Mouse (Mus musculus) layer of hippocampus, adult 2 months (tissue): ENCODE results near the gene Armc8. TPM values are rescaled to one million over a fixed set of nuclear protein-coding genes. Genes with fewer than 3 reads are reported as not detected.

Source experiments
- DNase-seq, 2 experiments: peaks; one replicate each; pipeline ENCODE4 v3.0.0; 2022; ENCODE audit warnings: low spot score in 2 of 2
- H3K27ac ChIP-seq: fragments of 200-600 bp; 2 replicates; pipeline ENCODE4 v1.8.1; 2022
- H3K4me3 ChIP-seq: fragments of 200-600 bp; 2 replicates; pipeline ENCODE4 v1.8.1; 2022; ENCODE audit warnings: mild to moderate bottlenecking
- CTCF ChIP-seq: fragments of 200-600 bp; conservative IDR thresholded peaks from 2 replicates; pipeline ENCODE4 v1.8.1; 2022; ENCODE audit warnings: antibody characterized with exemption, mild to moderate bottlenecking, moderate library complexity
- total RNA-seq, 2 experiments: library from RNA; stranded (reverse); gene quantifications; 2 replicates each; pipeline ENCODE4 v1.2.3; 2021

Gene Armc8
- total RNA-seq, 2 experiments from 2014 or later: 57.8 to 58.0 TPM

GRCm38 (mm10) chr9:99454211-99454610 is 114.5 kb downstream of the Armc8 start:
- Histone ChIP-seq H3K27ac (no peak overlapping the region), H3K4me3 (no peak overlapping the region)
- no peak for TF ChIP-seq CTCF
- DNase-seq: no peak

- Histone ChIP-seq H3K4me3 (no peak within 1 kb of the TSS), H3K27ac (no peak within 1 kb of the TSS)
- DNase-seq: no peak
- TF ChIP-seq CTCF: no peak
These were observed 117.5 kb downstream of the Armc8 start, which contains the start of gene Nme9 for GRCm38 (mm10) chr9:99451161-99451560. Gene Nme9, plus strand, starts transcription at chr9:99451475.

- peak; percentile 71 for TF ChIP-seq CTCF
- Histone ChIP-seq H3K27ac (no peak overlapping the region), H3K4me3 (no peak overlapping the region)
- DNase-seq: peak in 1 of 2 experiments; percentile 49
These were observed 118.6 kb downstream of the Armc8 start for GRCm38 (mm10) chr9:99449886-99450647.

GRCm38 (mm10) chr9:99447323-99447722 is 121.4 kb downstream of the Armc8 start:
- no peak overlapping the region for H3K27ac ChIP-seq
- H3K4me3 ChIP-seq: no peak overlapping the region
- peak in 1 of 2 experiments; percentile 62 for DNase-seq
- TF ChIP-seq CTCF: no peak

- DNase-seq: no peak
- H3K4me3 ChIP-seq: no peak overlapping the region
These were observed 122.4 kb downstream of the Armc8 start for GRCm38 (mm10) chr9:99446259-99446658.

GRCm38 (mm10) chr9:99444590-99445178 is 124.0 kb downstream of the Armc8 start:
- H3K4me3 ChIP-seq: no peak overlapping the region
- DNase-seq: no peak
- TF ChIP-seq CTCF: peak; percentile 80
- no peak overlapping the region for H3K27ac ChIP-seq

More at GRCm38 (mm10) chr9:99446259-99446658, 122.4 kb downstream of the Armc8 start:
- no peak for TF ChIP-seq CTCF
- no peak overlapping the region for H3K27ac ChIP-seq

- no peak for TF ChIP-seq CTCF
- DNase-seq: no peak
- Histone ChIP-seq H3K27ac (no peak overlapping the region), H3K4me3 (no peak overlapping the region)
These were observed 126.9 kb downstream of the Armc8 start for GRCm38 (mm10) chr9:99441647-99442433.

GRCm38 (mm10) chr9:99440941-99441340 is 127.8 kb downstream of the Armc8 start:
- Histone ChIP-seq H3K4me3 (no peak overlapping the region), H3K27ac (0 out of 2 replicates have a peak overlapping the region, but pooled peaks have one; percentile 10)
- DNase-seq: no peak
- no peak for TF ChIP-seq CTCF

- no peak overlapping the region for H3K27ac ChIP-seq
- TF ChIP-seq CTCF: no peak
- DNase-seq: no peak
- no peak overlapping the region for H3K4me3 ChIP-seq
These were observed 129.6 kb downstream of the Armc8 start for GRCm38 (mm10) chr9:99439064-99439463.

- TF ChIP-seq CTCF: no peak
- DNase-seq: no peak
- Histone ChIP-seq H3K4me3 (no peak overlapping the region), H3K27ac (0 out of 2 replicates have a peak overlapping the region, but pooled peaks have one; percentile 98)
These were observed 130.7 kb downstream of the Armc8 start for GRCm38 (mm10) chr9:99437781-99438565.

GRCm38 (mm10) chr9:99437031-99437764 is 131.5 kb downstream of the Armc8 start, which contains the start of gene Mras:
Gene Mras, minus strand, starts transcription at chr9:99437381.
- no peak for DNase-seq

More at GRCm38 (mm10) chr9:99437031-99437764, 131.5 kb downstream of the Armc8 start, which contains the start of gene Mras:
- Histone ChIP-seq H3K4me3 (peak within 1 kb of the TSS; percentile 67), H3K27ac (peak within 1 kb of the TSS; percentile 98)
- no peak for TF ChIP-seq CTCF
